Mouse (Mus musculus) forebrain, embryonic 15.5 days (tissue): ENCODE data around the gene Lyst. TPM values are rescaled to one million over a fixed set of nuclear protein-coding genes. Genes with fewer than 3 reads are reported as not detected.
"Not testable (repeated sequence)": the region's sequence is repeated elsewhere in the genome, so short reads cannot be mapped to it uniquely, and the experiment has no call there.

Experiments
- ATAC-seq: fragments of 200-750 bp; cut with Nextera tagmentation; replicated peaks from 2 replicates; pipeline ENCODE4 v1.8.0; 2017; ENCODE audit warnings: mild to moderate bottlenecking, moderate TSS enrichment, moderate library complexity
- H3K27ac ChIP-seq: fragments of 300-500 bp; sonication (generic); replicated peaks from 2 replicates; pipeline ENCODE4 v1.5.1; 2015; ENCODE audit warnings: mild to moderate bottlenecking, inconsistent platforms
- H3K27me3 ChIP-seq: fragments of 300-500 bp; sonication (generic); 2 replicates; pipeline ENCODE4 v1.6.1; 2015; ENCODE audit warnings: inconsistent platforms
- H3K36me3 ChIP-seq: fragments of 300-500 bp; sonication (generic); 2 replicates; pipeline ENCODE4 v1.6.1; 2015; ENCODE audit warnings: mild to moderate bottlenecking, inconsistent platforms
- H3K4me1 ChIP-seq: fragments of 300-500 bp; sonication (generic); 2 replicates; pipeline ENCODE4 v1.6.1; 2015; ENCODE audit warnings: inconsistent platforms
- H3K4me2 ChIP-seq: fragments of 300-500 bp; sonication (generic); replicated peaks from 2 replicates; pipeline ENCODE4 v1.6.1; 2015; ENCODE audit warnings: mild to moderate bottlenecking, inconsistent platforms
- H3K4me3 ChIP-seq: fragments of 300-500 bp; sonication (generic); 2 replicates; pipeline ENCODE4 v1.5.1; 2015; ENCODE audit warnings: mild to moderate bottlenecking, inconsistent platforms
- H3K9ac ChIP-seq: fragments of 300-500 bp; sonication (generic); replicated peaks from 2 replicates; pipeline ENCODE4 v1.6.1; 2015; ENCODE audit warnings: mild to moderate bottlenecking, inconsistent platforms
- H3K9me3 ChIP-seq: fragments of 300-500 bp; sonication (generic); 2 replicates; pipeline ENCODE4 v1.6.1; 2016; ENCODE audit warnings: inconsistent platforms
- WGBS: fragments of 180-500 bp; shearing (Covaris S2); methylation state at CpG from one replicate; pipeline ENCODE4 v1.1.7; 2015; ENCODE audit warnings: mixed read lengths; 5-methylcytosine and 5-hydroxymethylcytosine counted together
- polyA plus RNA-seq: library from polyadenylated mRNA; unstranded; fragments of >200 nt; fragmentation: Nextera tagmentation; extraction: Ambion mirVana; gene quantifications from 2 replicates; pipeline ENCODE4 v1.2.1, GENCODE M21; 2015

Lyst gene
- 4.1 and 4.8 TPM in 2 replicates for polyA plus RNA-seq

GRCm38 (mm10) chr13:13590048-13591011, at the start of gene Lyst:
Lyst (plus strand) TSS chr13:13590397.
- no peaks in the 10 kb centered on the region for H3K36me3 ChIP-seq
- under 1% methylated on average over 86 of the region's 88 CpGs for WGBS
- H3K4me1 ChIP-seq: peaks cover 13% of the 10 kb centered on the region
- no peaks in the 10 kb centered on the region for H3K27me3 ChIP-seq
- no peaks in the 10 kb centered on the region for H3K9me3 ChIP-seq
- peak within 1 kb of the TSS; percentile 72 for H3K9ac ChIP-seq
- H3K4me2 ChIP-seq: peak within 1 kb of the TSS; percentile 91
- peak within 1 kb of the TSS; percentile 89 for H3K4me3 ChIP-seq
- peak within 1 kb of the TSS; percentile 78 for H3K27ac ChIP-seq
- peak; percentile 99 for ATAC-seq

GRCm38 (mm10) chr13:13543073-13543472, 47.1 kb upstream of the Lyst start:
- not testable (repeated sequence) for H3K36me3 ChIP-seq, H3K4me2 ChIP-seq, H3K4me3 ChIP-seq, H3K9ac ChIP-seq, H3K9me3 ChIP-seq, H3K27me3 ChIP-seq, H3K4me1 ChIP-seq, H3K27ac ChIP-seq, ATAC-seq
- WGBS: 92% methylated on average over 10 of the region's 10 CpGs

GRCm38 (mm10) chr13:13546792-13547191, 43.4 kb upstream of the Lyst start:
- Histone ChIP-seq H3K4me2 (no peak overlapping the region), H3K9me3 (no peaks in the 10 kb centered on the region), H3K9ac (no peak overlapping the region), H3K4me3 (no peak overlapping the region), H3K27me3 (no peaks in the 10 kb centered on the region), H3K4me1 (peaks cover 5% of the 10 kb centered on the region; the same call in 1 of the 2 replicates), H3K27ac (0 out of 2 replicates have a peak overlapping the region, but pooled peaks have one; percentile 8), H3K36me3 (no peaks in the 10 kb centered on the region)
- peak; percentile 94 for ATAC-seq
- WGBS: 56% methylated on average over 3 of the region's 3 CpGs

GRCm38 (mm10) chr13:13547889-13548288, 42.3 kb upstream of the Lyst start:
- 90% methylated on average over 4 of the region's 4 CpGs for WGBS
- Histone ChIP-seq H3K36me3 (no peaks in the 10 kb centered on the region), H3K4me3 (no peak overlapping the region), H3K9me3 (no peaks in the 10 kb centered on the region), H3K4me1 (peaks cover 5% of the 10 kb centered on the region; the same call in 1 of the 2 replicates), H3K27me3 (no peaks in the 10 kb centered on the region), H3K27ac (no peak overlapping the region), H3K9ac (no peak overlapping the region), H3K4me2 (no peak overlapping the region)
- ATAC-seq: no peak

- 82% methylated on average over 6 of the region's 6 CpGs for WGBS
- Histone ChIP-seq H3K4me3 (no peak overlapping the region), H3K9me3 (no peaks in the 10 kb centered on the region), H3K36me3 (no peaks in the 10 kb centered on the region), H3K27me3 (no peaks in the 10 kb centered on the region), H3K4me2 (no peak overlapping the region), H3K27ac (no peak overlapping the region), H3K4me1 (peaks cover 5% of the 10 kb centered on the region; the same call in 1 of the 2 replicates), H3K9ac (no peak overlapping the region)
- ATAC-seq: no peak
Measured at GRCm38 (mm10) chr13:13548431-13549190, 41.6 kb upstream of the Lyst start.

GRCm38 (mm10) chr13:13549687-13550660, 40.2 kb upstream of the Lyst start:
- no peak overlapping the region for H3K9ac ChIP-seq
- peaks cover 5% of the 10 kb centered on the region; the same call in 1 of the 2 replicates for H3K4me1 ChIP-seq

GRCm38 (mm10) chr13:13552020-13552419, 38.2 kb upstream of the Lyst start:
- ATAC-seq: no peak
- no peaks in the 10 kb centered on the region for H3K36me3 ChIP-seq
- no peaks in the 10 kb centered on the region for H3K27me3 ChIP-seq
- no peak overlapping the region for H3K27ac ChIP-seq
- no peak overlapping the region for H3K4me3 ChIP-seq
- no peaks in the 10 kb centered on the region for H3K9me3 ChIP-seq
- 29% methylated on average over 3 of the region's 3 CpGs for WGBS
- H3K9ac ChIP-seq: no peak overlapping the region
- H3K4me2 ChIP-seq: no peak overlapping the region
- H3K4me1 ChIP-seq: no peaks in the 10 kb centered on the region

More at GRCm38 (mm10) chr13:13549687-13550660, 40.2 kb upstream of the Lyst start:
- no peak overlapping the region for H3K4me3 ChIP-seq
- no peaks in the 10 kb centered on the region for H3K27me3 ChIP-seq
- ATAC-seq: no peak
- WGBS: 59% methylated on average over 9 of the region's 9 CpGs
- no peaks in the 10 kb centered on the region for H3K9me3 ChIP-seq
- no peak overlapping the region for H3K27ac ChIP-seq
- no peaks in the 10 kb centered on the region for H3K36me3 ChIP-seq
- H3K4me2 ChIP-seq: no peak overlapping the region

- Histone ChIP-seq H3K4me2 (no peak overlapping the region), H3K4me3 (no peak overlapping the region), H3K36me3 (no peaks in the 10 kb centered on the region), H3K9me3 (no peaks in the 10 kb centered on the region), H3K9ac (no peak overlapping the region), H3K27me3 (no peaks in the 10 kb centered on the region), H3K27ac (no peak overlapping the region), H3K4me1 (no peaks in the 10 kb centered on the region)
- 63% methylated on average over 1 of the region's 1 CpGs for WGBS
- ATAC-seq: no peak
Measured at GRCm38 (mm10) chr13:13553660-13554059, 36.5 kb upstream of the Lyst start.

- Histone ChIP-seq H3K4me2 (no peak overlapping the region), H3K27ac (no peak overlapping the region), H3K27me3 (no peaks in the 10 kb centered on the region), H3K36me3 (no peaks in the 10 kb centered on the region), H3K4me1 (no peaks in the 10 kb centered on the region), H3K9ac (no peak overlapping the region), H3K9me3 (no peaks in the 10 kb centered on the region), H3K4me3 (no peak overlapping the region)
- 97% methylated on average over 3 of the region's 3 CpGs for WGBS
- ATAC-seq: no peak
Measured at GRCm38 (mm10) chr13:13555196-13555595, 35.0 kb upstream of the Lyst start.

GRCm38 (mm10) chr13:13557001-13557743, 33.0 kb upstream of the Lyst start:
- Histone ChIP-seq H3K27me3 (no peaks in the 10 kb centered on the region), H3K36me3 (no peaks in the 10 kb centered on the region), H3K4me1 (no peaks in the 10 kb centered on the region), H3K4me3 (no peak overlapping the region), H3K27ac (no peak overlapping the region), H3K4me2 (no peak overlapping the region), H3K9me3 (no peaks in the 10 kb centered on the region), H3K9ac (no peak overlapping the region)
- WGBS: 85% methylated on average over 5 of the region's 5 CpGs
- no peak for ATAC-seq

GRCm38 (mm10) chr13:13558251-13558650, 31.9 kb upstream of the Lyst start:
- Histone ChIP-seq H3K4me1 (no peaks in the 10 kb centered on the region), H3K4me3 (no peak overlapping the region), H3K9ac (no peak overlapping the region), H3K27ac (no peak overlapping the region), H3K27me3 (no peaks in the 10 kb centered on the region), H3K9me3 (no peaks in the 10 kb centered on the region), H3K4me2 (no peak overlapping the region), H3K36me3 (no peaks in the 10 kb centered on the region)
- ATAC-seq: no peak
- WGBS: 76% methylated on average over 2 of the region's 2 CpGs
